Mouse (Mus musculus) limb, embryonic 10.5 days (tissue): ENCODE results near the gene Ap4b1. TPM values are rescaled to one million over a fixed set of nuclear protein-coding genes. Genes with fewer than 3 reads are reported as not detected.

Experiments
- DNase-seq: peaks from one replicate; pipeline ENCODE4 v3.0.0-alpha.2; 2017; ENCODE audit warnings: low spot score
- H3K27ac ChIP-seq: fragments of 300-500 bp; sonication (generic); 2 replicates; pipeline ENCODE4 v1.5.1; 2016; ENCODE audit warnings: mild to moderate bottlenecking
- H3K27me3 ChIP-seq: fragments of 300-500 bp; sonication (generic); 2 replicates; pipeline ENCODE4 v1.6.1; 2016; ENCODE audit warnings: low read depth, mild to moderate bottlenecking; ENCODE audit not compliant: poor library complexity, severe bottlenecking
- H3K36me3 ChIP-seq: fragments of 300-500 bp; sonication (generic); 2 replicates; pipeline ENCODE4 v1.6.1; 2016; ENCODE audit warnings: mild to moderate bottlenecking, moderate library complexity
- H3K4me1 ChIP-seq: fragments of 300-500 bp; sonication (generic); 2 replicates; pipeline ENCODE4 v1.6.1; 2016
- H3K4me3 ChIP-seq: fragments of 300-500 bp; sonication (generic); 2 replicates; pipeline ENCODE4 v1.5.1; 2016; ENCODE audit warnings: mild to moderate bottlenecking, moderate library complexity
- H3K9me3 ChIP-seq: fragments of 300-500 bp; sonication (generic); replicated peaks from 2 replicates; pipeline ENCODE4 v1.6.1; 2016; ENCODE audit warnings: mild to moderate bottlenecking
- WGBS: fragments of 180-500 bp; shearing (Covaris S2); methylation state at CpG from one replicate; pipeline ENCODE4 v1.1.7; 2016; 5-methylcytosine and 5-hydroxymethylcytosine counted together
- polyA plus RNA-seq: library from polyadenylated mRNA; unstranded; fragments of >200 nt; fragmentation: Nextera tagmentation; extraction: Ambion mirVana; gene quantifications from 2 replicates; pipeline ENCODE4 v1.2.1, GENCODE M21; 2016

Gene Ap4b1
- 21.4 and 23.6 TPM in 2 replicates for polyA plus RNA-seq

DNA sequence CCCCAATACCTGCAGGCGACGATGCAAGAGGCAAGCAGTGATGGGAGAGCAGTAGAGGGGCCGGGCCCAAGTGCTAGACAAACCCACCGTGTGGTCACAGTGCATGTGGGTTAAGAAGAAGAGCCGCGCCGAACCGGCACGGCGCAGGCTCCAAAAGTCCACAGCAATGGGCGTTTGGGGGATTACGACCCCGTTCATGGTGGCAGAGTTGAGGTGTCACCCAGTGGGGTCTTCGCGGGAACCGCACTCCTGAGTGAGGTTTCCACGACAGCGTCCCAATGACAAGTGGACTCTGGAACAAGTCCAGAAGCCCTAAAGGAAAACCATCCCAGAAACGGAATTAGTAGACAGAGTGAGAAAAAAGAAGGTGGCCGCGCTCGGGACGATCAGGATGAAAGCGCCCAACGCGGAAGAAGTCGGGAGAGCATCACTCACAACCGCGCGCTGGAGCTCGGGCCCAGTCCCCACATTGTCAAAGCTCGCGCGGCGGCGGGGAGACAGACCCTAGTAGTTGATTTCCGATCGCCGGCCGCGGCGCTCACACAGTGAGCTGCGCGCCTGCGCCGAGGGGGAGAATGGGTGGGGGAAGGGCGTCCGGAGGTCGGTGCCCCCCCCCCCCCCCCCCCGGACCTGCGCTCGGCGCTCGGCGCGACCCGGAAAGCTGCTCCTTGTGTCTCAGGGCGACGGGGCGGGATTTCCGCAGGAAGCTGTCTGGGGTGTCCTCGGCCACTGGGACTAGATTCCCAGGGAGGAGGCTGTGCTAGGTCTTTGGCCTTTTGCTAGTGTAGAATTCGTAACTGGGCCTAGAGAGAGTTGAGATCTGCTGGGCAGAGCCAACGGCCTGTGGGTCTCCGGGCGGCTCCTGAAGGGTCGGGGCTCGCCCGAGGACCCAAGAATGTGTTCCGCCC lies at the start of gene Ap4b1, which contains the start of the genes Dclre1b and Gm43064:
Gene Ap4b1, plus strand, starts transcription at position 630 of the 908 bp plus-strand sequence.
Gene Dclre1b, minus strand, starts transcription at position 554 of the 908 bp plus-strand sequence.
Gene Gm43064, plus strand, starts transcription at position 683 of the 908 bp plus-strand sequence.
- peak; percentile 95 for DNase-seq
- Histone ChIP-seq H3K4me3 (peak within 1 kb of the TSS; percentile 84), H3K36me3 (peaks cover 48% of the 10 kb centered on the region), H3K27ac (peak within 1 kb of the TSS; percentile 92), H3K9me3 (no peaks in the 10 kb centered on the region), H3K27me3 (no peaks in the 10 kb centered on the region), H3K4me1 (peaks cover 18% of the 10 kb centered on the region)
- WGBS: under 1% methylated on average over 64 of the region's 70 CpGs

DNA sequence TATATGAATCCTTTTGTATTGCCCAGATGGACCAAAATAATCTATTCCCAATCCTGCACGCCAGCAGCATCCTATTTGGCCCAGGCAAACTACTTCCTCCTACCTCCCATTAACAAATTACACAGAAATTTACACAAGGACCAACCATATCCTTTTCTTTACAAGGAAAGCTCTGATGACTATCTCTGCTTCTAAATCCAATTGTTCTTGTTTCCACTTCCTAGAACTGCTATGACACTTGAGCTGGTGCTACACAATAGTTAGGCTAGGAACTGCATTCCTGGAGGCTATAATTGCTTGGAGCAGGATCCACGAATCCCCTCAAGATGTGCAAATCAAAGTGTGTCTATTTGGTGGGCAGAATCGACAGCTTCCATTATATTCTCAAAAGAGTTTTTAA lies 42.5 kb upstream of the Ap4b1 start:
- Histone ChIP-seq H3K27ac (no peak overlapping the region), H3K36me3 (peaks cover 74% of the 10 kb centered on the region), H3K4me3 (no peak overlapping the region), H3K9me3 (no peaks in the 10 kb centered on the region), H3K27me3 (no peaks in the 10 kb centered on the region), H3K4me1 (no peaks in the 10 kb centered on the region)
- no peak for DNase-seq
- WGBS: 88% methylated on average over 3 of the region's 3 CpGs

GRCm38 (mm10) chr3:103771531-103772130 lies 37.7 kb upstream of the Ap4b1 start:
- no peaks in the 10 kb centered on the region for H3K4me1 ChIP-seq
- H3K9me3 ChIP-seq: no peaks in the 10 kb centered on the region
- peaks cover 74% of the 10 kb centered on the region for H3K36me3 ChIP-seq
- no peak for DNase-seq
- no peak overlapping the region for H3K27ac ChIP-seq
- WGBS: 93% methylated on average over 9 of the region's 9 CpGs
- H3K27me3 ChIP-seq: no peaks in the 10 kb centered on the region
- no peak overlapping the region for H3K4me3 ChIP-seq

GRCm38 (mm10) chr3:103772846-103773245 lies 36.5 kb upstream of the Ap4b1 start:
- WGBS: 92% methylated on average over 4 of the region's 4 CpGs
- no peak overlapping the region for H3K4me3 ChIP-seq
- no peak overlapping the region for H3K27ac ChIP-seq
- no peaks in the 10 kb centered on the region for H3K9me3 ChIP-seq
- no peak for DNase-seq
- H3K4me1 ChIP-seq: no peaks in the 10 kb centered on the region
- H3K36me3 ChIP-seq: peaks cover 78% of the 10 kb centered on the region
- H3K27me3 ChIP-seq: no peaks in the 10 kb centered on the region

GRCm38 (mm10) chr3:103773508-103773907 lies 35.8 kb upstream of the Ap4b1 start:
- DNase-seq: no peak
- Histone ChIP-seq H3K4me1 (no peaks in the 10 kb centered on the region), H3K27ac (no peak overlapping the region), H3K27me3 (no peaks in the 10 kb centered on the region), H3K4me3 (no peak overlapping the region), H3K9me3 (no peaks in the 10 kb centered on the region), H3K36me3 (peaks cover 77% of the 10 kb centered on the region)
- 88% methylated on average over 3 of the region's 3 CpGs for WGBS

DNA sequence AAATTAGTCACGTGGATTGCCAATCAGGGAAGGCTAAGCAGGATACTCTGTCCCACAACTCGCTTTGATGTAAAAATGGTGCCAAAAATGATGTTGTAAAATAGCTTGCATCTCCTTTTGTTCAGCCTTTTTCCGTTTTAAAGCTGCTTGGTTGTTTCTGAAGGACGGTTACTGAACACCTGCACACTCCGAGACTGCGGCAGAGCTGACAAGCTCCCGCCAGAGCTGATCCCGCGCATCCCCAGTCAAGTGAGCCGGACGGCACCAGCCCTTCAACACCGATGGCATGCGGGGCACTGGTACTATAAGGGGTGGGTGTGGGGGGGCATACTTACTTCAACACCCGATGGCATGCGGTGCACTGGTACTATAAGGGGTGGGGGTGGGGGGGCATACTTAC lies 35.3 kb upstream of the Ap4b1 start:
- DNase-seq: no peak
- Histone ChIP-seq H3K4me1 (no peaks in the 10 kb centered on the region), H3K4me3 (no peak overlapping the region), H3K36me3 (peaks cover 72% of the 10 kb centered on the region), H3K27ac (no peak overlapping the region), H3K27me3 (no peaks in the 10 kb centered on the region), H3K9me3 (no peaks in the 10 kb centered on the region)
- 94% methylated on average over 15 of the region's 15 CpGs for WGBS

- 88% methylated on average over 11 of the region's 11 CpGs for WGBS
- H3K27ac ChIP-seq: no peak overlapping the region
These were observed 31.4 kb upstream of the Ap4b1 start for GRCm38 (mm10) chr3:103777940-103778339.

GRCm38 (mm10) chr3:103778660-103779059 lies 30.7 kb upstream of the Ap4b1 start:
- no peaks in the 10 kb centered on the region; the same call in 1 of the 2 replicates for H3K4me1 ChIP-seq
- no peaks in the 10 kb centered on the region for H3K9me3 ChIP-seq
- DNase-seq: no peak
- no peak overlapping the region for H3K27ac ChIP-seq
- no peaks in the 10 kb centered on the region for H3K27me3 ChIP-seq
- WGBS: 91% methylated on average over 6 of the region's 6 CpGs
- H3K4me3 ChIP-seq: no peak overlapping the region
- H3K36me3 ChIP-seq: peaks cover 38% of the 10 kb centered on the region

More at GRCm38 (mm10) chr3:103777940-103778339, 31.4 kb upstream of the Ap4b1 start:
- Histone ChIP-seq H3K36me3 (peaks cover 43% of the 10 kb centered on the region), H3K27me3 (no peaks in the 10 kb centered on the region), H3K9me3 (no peaks in the 10 kb centered on the region), H3K4me1 (no peaks in the 10 kb centered on the region), H3K4me3 (no peak overlapping the region)
- no peak for DNase-seq

- H3K4me1 ChIP-seq: no peaks in the 10 kb centered on the region; the same call in 1 of the 2 replicates
- H3K9me3 ChIP-seq: no peaks in the 10 kb centered on the region
- no peak overlapping the region for H3K27ac ChIP-seq
- WGBS: 92% methylated on average over 7 of the region's 7 CpGs
- H3K27me3 ChIP-seq: no peaks in the 10 kb centered on the region
- peaks cover 34% of the 10 kb centered on the region for H3K36me3 ChIP-seq
- H3K4me3 ChIP-seq: no peak overlapping the region
- DNase-seq: no peak
These were observed 30.1 kb upstream of the Ap4b1 start for GRCm38 (mm10) chr3:103779183-103779582.

DNA sequence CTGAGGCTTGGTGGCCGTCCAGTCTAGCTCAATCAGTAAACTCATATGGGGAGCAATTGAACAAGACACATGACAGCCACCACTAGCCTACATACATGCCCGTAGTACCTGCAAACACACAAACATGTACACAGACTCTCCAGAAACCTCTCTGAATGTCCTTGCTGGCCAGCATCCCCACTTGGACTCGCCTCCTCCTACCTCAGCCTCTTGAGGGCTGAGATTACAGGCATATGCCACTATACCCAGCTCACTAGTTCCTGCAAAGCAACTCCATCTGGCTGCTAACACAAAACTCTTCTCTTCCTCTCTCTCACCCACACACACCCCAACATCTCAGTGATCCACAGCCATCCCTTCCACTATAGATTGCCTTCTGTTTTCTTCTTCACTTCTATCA lies 29.0 kb upstream of the Ap4b1 start:
- H3K27me3 ChIP-seq: no peaks in the 10 kb centered on the region
- H3K36me3 ChIP-seq: peaks cover 27% of the 10 kb centered on the region
- H3K4me1 ChIP-seq: no peaks in the 10 kb centered on the region; the same call in 1 of the 2 replicates
- H3K4me3 ChIP-seq: no peak overlapping the region
- DNase-seq: no peak
- H3K9me3 ChIP-seq: no peaks in the 10 kb centered on the region
- 90% methylated on average over 3 of the region's 3 CpGs for WGBS
- no peak overlapping the region for H3K27ac ChIP-seq

- Histone ChIP-seq H3K9me3 (no peaks in the 10 kb centered on the region), H3K27me3 (no peaks in the 10 kb centered on the region), H3K36me3 (peaks cover 22% of the 10 kb centered on the region), H3K27ac (no peak overlapping the region), H3K4me1 (no peaks in the 10 kb centered on the region; the same call in 1 of the 2 replicates), H3K4me3 (no peak overlapping the region)
- WGBS: 86% methylated on average over 5 of the region's 5 CpGs
- DNase-seq: no peak
These were observed 28.5 kb upstream of the Ap4b1 start for GRCm38 (mm10) chr3:103780777-103781176.

DNA sequence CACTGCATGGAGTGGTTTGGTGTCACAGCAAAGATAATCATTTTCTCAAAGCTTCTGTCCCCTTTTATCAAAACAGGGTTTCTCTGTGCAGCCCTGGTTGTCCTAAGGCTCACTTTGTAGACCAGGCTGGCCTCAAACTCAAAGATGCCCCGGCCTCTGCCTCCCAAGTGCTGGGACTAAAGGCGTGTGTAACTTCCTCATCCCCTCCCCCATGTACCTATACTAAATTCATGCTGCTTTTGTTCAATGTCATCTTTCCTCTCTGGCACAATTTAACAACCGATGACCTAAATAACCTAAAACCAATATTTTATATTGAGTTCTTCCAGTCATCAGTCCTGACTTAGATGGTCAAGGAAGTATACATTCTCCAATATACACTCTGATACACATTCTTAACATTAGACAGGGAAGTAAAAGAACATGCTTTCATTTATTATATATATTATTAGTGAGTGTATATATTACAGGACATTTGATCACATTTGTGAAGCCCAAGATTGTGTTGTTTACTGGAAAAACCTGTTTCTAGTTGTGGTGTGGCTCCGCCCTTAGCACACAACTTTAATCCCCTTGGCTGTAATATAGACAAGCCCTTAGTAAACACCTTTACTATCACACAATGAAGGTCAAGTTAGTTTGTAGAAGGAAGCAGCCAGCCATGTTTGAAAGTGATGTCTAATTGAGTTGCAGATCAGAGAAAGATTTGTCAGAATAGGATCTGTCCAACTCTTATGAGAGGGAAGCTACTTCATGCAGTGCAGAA lies 26.3 kb upstream of the Ap4b1 start:
- H3K4me3 ChIP-seq: no peak overlapping the region
- no peak overlapping the region for H3K27ac ChIP-seq
- no peaks in the 10 kb centered on the region for H3K9me3 ChIP-seq
- H3K27me3 ChIP-seq: no peaks in the 10 kb centered on the region
- WGBS: 85% methylated on average over 4 of the region's 4 CpGs
- DNase-seq: no peak
- H3K36me3 ChIP-seq: peaks cover 3% of the 10 kb centered on the region
- H3K4me1 ChIP-seq: no peaks in the 10 kb centered on the region; the same call in 1 of the 2 replicates
